Mouse (Mus musculus): ENCODE data around the gene Gm49322.

Gm49322 gene

DNA sequence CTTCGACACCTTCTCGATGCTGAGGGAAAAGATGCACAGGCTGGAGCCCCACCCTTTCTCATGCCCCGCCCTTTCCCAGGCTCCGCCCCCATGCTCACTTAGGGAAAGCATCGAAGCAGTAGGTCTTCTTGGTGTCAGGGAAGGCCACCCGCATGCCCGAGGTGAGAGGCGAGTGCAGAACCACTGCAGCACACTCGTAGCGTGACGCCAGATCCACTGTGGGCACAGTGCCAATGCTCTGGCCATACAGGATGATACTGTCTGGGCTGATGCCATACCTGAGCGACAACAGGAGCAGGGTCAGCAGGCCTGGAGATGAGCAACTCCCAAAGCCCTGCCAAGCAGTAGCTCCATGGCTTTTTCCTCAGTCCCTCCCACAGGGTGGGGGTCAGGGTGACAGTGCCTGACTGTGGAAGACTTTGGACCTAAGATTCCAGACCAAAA, 21.8 kb upstream of the Gm49322 start:
- DNase-seq, result peak; percentile 82

GRCm38 (mm10) chr10:80584642-80585552, 20.9 kb upstream of the Gm49322 start:
- no peak for DNase-seq

- no peak for DNase-seq
Measured at GRCm38 (mm10) chr10:80585581-80585980, 20.2 kb upstream of the Gm49322 start.

DNA sequence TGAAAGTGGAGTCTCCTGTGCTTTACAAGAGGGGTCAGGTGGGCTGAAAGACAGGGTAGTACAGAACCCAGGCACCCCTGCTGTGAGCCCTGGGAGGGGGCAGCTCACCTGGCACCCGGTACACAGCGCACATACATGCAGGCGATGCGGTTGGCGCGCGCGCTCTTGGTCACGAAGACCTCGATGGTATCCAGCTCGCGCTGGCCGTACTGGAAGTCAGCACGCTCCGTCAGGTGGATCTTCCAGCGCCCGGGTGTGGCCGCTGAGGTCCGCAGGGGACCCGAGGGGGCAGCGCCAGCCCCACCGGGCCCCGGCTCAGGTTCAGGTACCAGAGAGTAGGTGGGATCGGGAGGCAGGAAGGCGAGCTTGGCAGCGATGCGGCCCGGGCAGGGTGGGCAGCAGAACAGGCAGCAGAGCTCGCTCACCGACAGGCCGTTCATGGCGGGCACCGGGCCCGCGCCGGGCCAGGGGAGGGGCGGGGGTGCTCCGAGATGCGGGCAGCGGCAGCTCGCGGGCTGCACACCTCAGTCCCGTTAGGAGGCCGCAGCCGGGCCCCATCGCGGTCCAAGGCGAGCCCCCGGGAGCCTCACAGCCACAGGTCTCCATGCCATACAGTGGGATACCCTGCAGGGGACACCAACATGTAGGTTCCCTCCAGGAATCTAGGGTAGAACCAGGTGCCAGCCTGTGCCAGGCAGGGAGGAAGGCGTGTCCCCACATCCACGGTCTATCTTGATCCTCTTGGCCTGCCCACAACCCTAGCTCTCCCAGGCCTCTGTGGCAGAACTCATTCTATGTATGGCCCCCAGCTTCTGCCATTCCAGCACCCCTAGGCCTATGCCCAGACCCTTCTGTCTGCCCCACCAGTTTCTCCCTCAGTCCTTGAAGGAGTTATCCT, 19.2 kb upstream of the Gm49322 start:
- no peak for DNase-seq

- DNase-seq, result peak; percentile 55
Measured at GRCm38 (mm10) chr10:80587305-80587657, 18.5 kb upstream of the Gm49322 start.

DNA sequence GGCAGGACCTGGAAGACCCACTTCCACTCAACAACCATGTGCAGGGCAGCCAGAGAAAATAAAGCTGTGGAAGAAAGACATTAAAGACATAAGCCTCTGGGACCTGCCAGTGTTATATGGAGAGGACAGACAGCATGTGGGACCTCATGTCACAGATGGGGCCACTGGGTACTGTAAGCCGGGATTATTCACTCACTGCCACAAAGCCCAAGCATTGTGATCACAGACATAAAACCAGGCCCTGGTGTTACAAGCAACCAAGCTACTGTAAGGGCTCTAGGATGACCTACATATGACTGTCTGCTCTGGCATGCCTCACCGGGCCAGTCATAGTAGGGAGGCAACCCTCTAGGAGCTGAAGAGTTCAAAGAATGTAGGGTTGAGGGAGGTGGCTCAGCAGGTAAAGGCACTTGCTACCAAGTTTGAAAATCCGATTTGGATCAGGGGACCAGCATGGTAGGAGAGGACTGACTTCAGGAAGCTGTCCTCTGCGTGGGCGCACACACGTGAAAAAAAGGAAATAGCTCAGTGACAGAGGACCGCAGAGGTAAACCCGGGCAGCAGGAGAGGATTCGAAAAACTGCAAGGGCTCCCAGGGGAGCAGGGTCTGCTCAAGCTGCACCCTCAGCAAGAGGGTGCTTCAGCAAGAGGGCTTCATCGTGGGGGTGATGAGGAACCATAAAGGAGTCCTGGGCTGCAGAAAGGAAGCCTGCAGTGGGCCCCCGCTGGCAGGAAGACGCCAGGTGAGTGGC, 16.5 kb upstream of the Gm49322 start:
- DNase-seq, result no peak

- DNase-seq, result peak; percentile 97
Measured at GRCm38 (mm10) chr10:80589879-80590854, 15.7 kb upstream of the Gm49322 start, which contains the start of gene Abhd17a. Gene Abhd17a (minus strand): TSS chr10:80590341.

DNA sequence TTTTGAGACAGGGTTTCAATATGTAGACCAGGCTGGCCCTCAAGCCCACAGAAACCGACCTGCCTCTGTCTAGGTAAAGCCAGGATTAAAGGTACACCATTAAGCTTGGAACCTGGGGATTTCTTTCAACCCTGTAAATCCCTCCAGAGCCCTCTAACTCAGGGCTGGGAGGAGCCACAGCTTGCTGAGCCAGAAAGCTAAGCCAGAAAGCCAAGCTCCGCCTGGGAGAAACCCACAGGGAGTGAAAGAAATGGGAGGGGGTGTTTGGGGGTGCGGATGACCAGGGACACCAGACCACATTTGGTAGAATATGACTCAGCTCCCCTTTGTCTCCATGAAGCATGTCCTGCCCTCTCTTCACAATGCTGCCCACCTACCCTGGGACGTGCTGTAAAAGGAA, 9.5 kb upstream of the Gm49322 start:
- no peak for DNase-seq

- peak; percentile 94 for DNase-seq
Measured at GRCm38 (mm10) chr10:80602698-80603325, 3.0 kb upstream of the Gm49322 start, which contains the start of the genes Scamp4 and Adat3. Gene Scamp4 (plus strand): TSS chr10:80602872. Gene Adat3 (plus strand): TSS chr10:80602880.

- no peak for DNase-seq
Measured at GRCm38 (mm10) chr10:80603364-80603763, 2.5 kb upstream of the Gm49322 start.

GRCm38 (mm10) chr10:80604001-80604509, 1.8 kb upstream of the Gm49322 start:
- no peak for DNase-seq

GRCm38 (mm10) chr10:80604988-80605387, 833 bp upstream of the Gm49322 start:
- no peak for DNase-seq

DNA sequence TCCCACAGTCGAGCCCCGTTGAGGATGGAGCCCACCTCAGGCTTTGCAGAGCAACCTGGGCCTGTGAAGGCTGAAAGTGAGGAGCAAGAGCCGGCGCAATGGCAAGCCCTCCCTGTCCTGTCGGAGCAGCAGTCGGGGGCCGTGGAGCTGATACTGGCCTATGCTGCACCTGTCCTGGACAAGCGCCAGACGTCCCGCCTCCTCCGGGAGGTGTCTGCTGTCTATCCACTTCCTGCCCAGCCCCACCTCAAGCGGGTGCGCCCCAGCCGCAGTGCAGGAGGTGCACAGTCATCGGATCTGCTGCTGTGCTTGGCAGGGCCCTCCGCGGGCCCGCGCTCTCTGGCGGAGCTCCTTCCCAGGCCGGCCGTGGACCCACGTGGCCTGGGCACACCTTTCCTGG, 485 bp downstream of the Gm49322 start:
- DNase-seq, result no peak

GRCm38 (mm10) chr10:80606737-80607350, 1.0 kb downstream of the Gm49322 start:
- DNase-seq, result no peak

- DNase-seq, result no peak
Measured at GRCm38 (mm10) chr10:80608435-80608834, 2.6 kb downstream of the Gm49322 start.

- DNase-seq, result no peak
Measured at GRCm38 (mm10) chr10:80609269-80609924, 3.6 kb downstream of the Gm49322 start.

DNA sequence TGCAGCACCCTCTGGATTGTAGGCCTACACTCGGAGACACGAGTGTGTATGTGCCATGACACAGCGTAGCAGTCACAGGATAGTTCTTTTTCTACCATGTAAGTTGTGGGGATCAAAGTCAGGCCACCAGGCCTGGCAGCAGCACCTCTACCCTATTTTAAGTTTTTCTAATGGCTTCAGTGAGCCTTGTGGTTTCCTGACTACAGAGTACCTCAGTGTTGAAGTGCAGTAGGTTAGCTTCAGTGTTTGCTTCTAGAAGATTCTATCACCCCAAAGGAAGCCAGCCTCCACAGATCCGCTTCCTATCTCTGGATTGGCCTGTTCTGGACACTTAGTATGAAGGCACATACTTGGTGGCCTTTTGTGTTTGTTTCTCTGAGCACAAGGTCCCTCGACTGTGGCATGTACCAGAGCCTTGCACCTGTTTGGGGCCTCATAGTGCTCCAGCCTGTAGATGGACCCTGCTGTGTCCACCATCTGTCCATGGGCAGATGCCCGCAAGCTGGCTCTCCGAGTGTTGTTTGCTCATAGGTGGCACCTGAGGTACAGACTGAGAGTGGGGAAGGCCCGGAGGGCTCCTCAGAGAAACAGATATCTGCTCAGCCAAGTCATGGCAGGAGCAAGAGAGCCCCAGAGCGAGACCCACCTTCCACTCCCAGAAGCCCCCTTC, 4.4 kb downstream of the Gm49322 start:
- no peak for DNase-seq

DNA sequence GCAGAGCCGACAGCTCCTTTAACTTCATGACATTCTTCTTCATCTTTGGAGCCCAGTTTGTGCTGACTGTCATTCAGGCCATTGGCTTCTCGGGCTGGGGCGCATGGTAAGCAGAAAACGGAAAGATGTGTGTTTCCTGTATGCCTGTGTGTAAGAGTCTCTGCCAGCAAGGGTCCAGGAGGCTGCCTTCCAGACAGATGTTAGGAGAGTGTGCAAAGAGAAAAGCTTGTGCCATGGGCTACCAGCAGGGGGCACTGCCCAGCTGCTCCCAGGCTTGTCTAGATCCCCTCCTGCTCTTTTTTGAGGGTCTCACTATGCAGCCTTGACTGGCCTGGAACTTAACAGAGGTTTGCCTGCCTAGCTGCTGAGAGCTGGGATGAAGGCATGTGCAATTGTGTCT, 5.2 kb downstream of the Gm49322 start:
- DNase-seq, result no peak

DNA sequence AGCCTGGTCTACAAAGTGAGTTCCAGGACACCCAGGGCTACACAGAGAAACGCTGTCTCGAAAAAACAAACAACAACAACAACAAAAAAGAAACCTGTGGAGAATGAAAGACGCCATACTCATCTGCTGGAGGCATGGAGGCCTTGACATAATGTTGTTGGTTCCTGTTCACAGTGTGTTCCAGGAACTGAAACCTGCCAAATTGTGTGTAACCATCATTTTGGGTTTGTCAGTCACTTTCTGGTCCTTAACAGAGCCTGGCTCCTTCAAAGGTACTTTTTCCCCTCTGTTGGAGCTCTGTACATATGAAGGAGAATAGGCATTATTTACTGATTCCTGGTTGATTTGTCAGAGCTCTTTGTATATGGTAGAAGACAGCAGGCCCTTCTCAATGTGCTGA, 6.1 kb downstream of the Gm49322 start:
- no peak for DNase-seq
